Mouse (Mus musculus) T-helper 2 cell (primary cell): Measurements from ENCODE around the gene Txnrd3.

Source experiments
- in situ Hi-C: fragments of 300-600 bp; cut with MboI, MseI; formaldehyde crosslinking; loops from one replicate; pipeline ENCODE4 v1.15.1; 2025; ENCODE audit warnings: high pct_unique_total_duplicates

Gene Txnrd3

GRCm38 (mm10) chr6:89651770-89652169, 8.0 kb downstream of the Txnrd3 start:
- in situ Hi-C loops = no loop called here

- in situ Hi-C loops = no loop called here
Measured at GRCm38 (mm10) chr6:89655011-89655410, 11.2 kb downstream of the Txnrd3 start.

- in situ Hi-C loops = no loop called here
Measured at GRCm38 (mm10) chr6:89658342-89658741, 14.6 kb downstream of the Txnrd3 start.

GRCm38 (mm10) chr6:89658931-89659330, 15.1 kb downstream of the Txnrd3 start:
- in situ Hi-C loops = no loop called here

GRCm38 (mm10) chr6:89659692-89660423, 16.1 kb downstream of the Txnrd3 start:
- in situ Hi-C loops = no loop called here

- in situ Hi-C loops = no loop called here
Measured at GRCm38 (mm10) chr6:89660490-89660889, 16.7 kb downstream of the Txnrd3 start.

GRCm38 (mm10) chr6:89662521-89662920, 18.7 kb downstream of the Txnrd3 start:
- in situ Hi-C loops = no loop called here

- in situ Hi-C loops = no loop called here
Measured at GRCm38 (mm10) chr6:89665155-89665554, 21.4 kb downstream of the Txnrd3 start.

GRCm38 (mm10) chr6:89665667-89666066, 21.9 kb downstream of the Txnrd3 start:
- in situ Hi-C loops = no loop called here

- in situ Hi-C loops = no loop called here
Measured at GRCm38 (mm10) chr6:89666976-89667375, 23.2 kb downstream of the Txnrd3 start.

- in situ Hi-C loops = no loop called here
Measured at GRCm38 (mm10) chr6:89669556-89669955, 25.8 kb downstream of the Txnrd3 start.

GRCm38 (mm10) chr6:89671431-89671830, 27.6 kb downstream of the Txnrd3 start:
- in situ Hi-C loops = no loop called here

- in situ Hi-C loops = no loop called here
Measured at GRCm38 (mm10) chr6:89672641-89673040, 28.9 kb downstream of the Txnrd3 start.

GRCm38 (mm10) chr6:89673135-89673780, 29.5 kb downstream of the Txnrd3 start:
- in situ Hi-C loops = no loop called here

- in situ Hi-C loops = no loop called here
Measured at GRCm38 (mm10) chr6:89678522-89678921, 34.7 kb downstream of the Txnrd3 start.

GRCm38 (mm10) chr6:89679291-89679835, 35.6 kb downstream of the Txnrd3 start:
- in situ Hi-C loops = no loop called here

GRCm38 (mm10) chr6:89680155-89680554, 36.4 kb downstream of the Txnrd3 start:
- in situ Hi-C loops = loop anchor here (5.0 kb wide), 2 partner anchors 647 to 742 kb away; partner anchors contain the start of gene Chst13

GRCm38 (mm10) chr6:89684231-89684630, 40.4 kb downstream of the Txnrd3 start:
- in situ Hi-C loops = loop anchor here (5.0 kb wide), 2 partner anchors 643 to 738 kb away; partner anchors contain the start of gene Chst13

GRCm38 (mm10) chr6:89687100-89687499, 43.3 kb downstream of the Txnrd3 start:
- in situ Hi-C loops = no loop called here

- in situ Hi-C loops = no loop called here
Measured at GRCm38 (mm10) chr6:89706624-89707023, 62.8 kb downstream of the Txnrd3 start.

- in situ Hi-C loops = no loop called here
Measured at GRCm38 (mm10) chr6:89707240-89707639, 63.5 kb downstream of the Txnrd3 start, which contains the start of gene Vmn1r40. Gene Vmn1r40 (plus strand): TSS chr6:89707540.

GRCm38 (mm10) chr6:89718051-89718450, 74.3 kb downstream of the Txnrd3 start:
- in situ Hi-C loops = no loop called here
